Mouse (Mus musculus) megakaryocyte, embryonic 14.5 days (primary cell): Measurements from ENCODE around the gene Trim8. TPM values are rescaled to one million over a fixed set of nuclear protein-coding genes. Genes with fewer than 3 reads are reported as not detected.

Experiments
- H3K27me3 ChIP-seq: replicated peaks from 2 replicates; pipeline ENCODE3; 2012; ENCODE audit warnings: inconsistent platforms
- H3K36me3 ChIP-seq: replicated peaks from 2 replicates; pipeline ENCODE3; 2012; ENCODE audit warnings: low read length, inconsistent platforms, mixed read lengths
- H3K4me1 ChIP-seq: 2 replicates; pipeline ENCODE4 v1.6.1; 2012; ENCODE audit warnings: inconsistent platforms
- H3K4me3 ChIP-seq: replicated peaks from 2 replicates; pipeline ENCODE3; 2012; ENCODE audit warnings: moderate library complexity, mild to moderate bottlenecking, inconsistent platforms
- H3K9me3 ChIP-seq: 2 replicates; pipeline ENCODE4 v1.6.1; 2012; ENCODE audit warnings: inconsistent platforms
- FLI1 ChIP-seq: IDR thresholded peaks from 2 replicates; pipeline ENCODE4 v1.6.1; 2012; ENCODE audit warnings: low read length, inconsistent platforms, mixed read lengths
- GATA1 ChIP-seq: IDR thresholded peaks from 3 replicates; pipeline ENCODE4 v1.6.1; 2012; ENCODE audit warnings: mixed read lengths, low read length, inconsistent platforms, borderline replicate concordance
- polyA plus RNA-seq: library from polyadenylated mRNA; stranded (reverse); fragments of >175 nt; gene quantifications from 2 replicates; pipeline ENCODE4 v1.2.3, GENCODE M21; 2012; ENCODE audit warnings: low replicate concordance; ENCODE audit not compliant: insufficient read depth

Gene Trim8
- polyA plus RNA-seq, 1 experiment = 207 TPM

- H3K27me3 ChIP-seq = no peaks in the 10 kb centered on the region
- TF ChIP-seq GATA1 (no peak), FLI1 (no peak)
- no peaks in the 10 kb centered on the region for H3K9me3 ChIP-seq
- H3K36me3 ChIP-seq = peaks cover 99% of the 10 kb centered on the region
- H3K4me1 ChIP-seq = peaks cover 98% of the 10 kb centered on the region
- H3K4me3 ChIP-seq = peak overlapping the region; percentile 90
Measured at GRCm38 (mm10) chr19:46509736-46510135, 8.2 kb downstream of the Trim8 start.

DNA sequence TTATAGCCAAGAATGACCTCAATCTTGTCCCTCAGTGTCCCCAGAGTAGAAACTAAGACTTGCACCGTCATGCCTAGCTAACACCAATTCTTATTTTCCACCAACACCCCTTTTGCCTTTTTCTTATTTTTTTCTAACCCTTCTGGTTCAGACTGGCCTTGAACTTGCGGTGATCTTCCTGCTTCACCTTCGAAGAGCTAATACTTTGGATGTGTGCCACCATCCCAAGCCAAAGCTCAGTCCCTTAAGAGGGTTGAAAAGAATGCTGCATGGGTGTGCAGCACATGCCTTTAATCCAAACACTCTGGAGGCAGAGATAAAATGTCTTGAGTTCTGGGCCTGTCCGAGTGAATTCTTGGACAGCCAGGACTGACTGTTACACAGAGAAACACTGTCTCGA lies 8.9 kb downstream of the Trim8 start:
- peak overlapping the region; percentile 80 for H3K4me3 ChIP-seq
- no peaks in the 10 kb centered on the region for H3K9me3 ChIP-seq
- TF ChIP-seq FLI1 = no peak
- no peak for TF ChIP-seq GATA1
- no peaks in the 10 kb centered on the region for H3K27me3 ChIP-seq
- peaks cover 99% of the 10 kb centered on the region for H3K36me3 ChIP-seq
- H3K4me1 ChIP-seq = peaks cover 98% of the 10 kb centered on the region

- peaks cover 99% of the 10 kb centered on the region for H3K36me3 ChIP-seq
- H3K9me3 ChIP-seq = no peaks in the 10 kb centered on the region
- no peak for TF ChIP-seq FLI1
- no peak for TF ChIP-seq GATA1
- no peaks in the 10 kb centered on the region for H3K27me3 ChIP-seq
- H3K4me3 ChIP-seq = peak overlapping the region; percentile 87
- peaks cover 98% of the 10 kb centered on the region for H3K4me1 ChIP-seq
Measured at GRCm38 (mm10) chr19:46510824-46511223, 9.3 kb downstream of the Trim8 start.

DNA sequence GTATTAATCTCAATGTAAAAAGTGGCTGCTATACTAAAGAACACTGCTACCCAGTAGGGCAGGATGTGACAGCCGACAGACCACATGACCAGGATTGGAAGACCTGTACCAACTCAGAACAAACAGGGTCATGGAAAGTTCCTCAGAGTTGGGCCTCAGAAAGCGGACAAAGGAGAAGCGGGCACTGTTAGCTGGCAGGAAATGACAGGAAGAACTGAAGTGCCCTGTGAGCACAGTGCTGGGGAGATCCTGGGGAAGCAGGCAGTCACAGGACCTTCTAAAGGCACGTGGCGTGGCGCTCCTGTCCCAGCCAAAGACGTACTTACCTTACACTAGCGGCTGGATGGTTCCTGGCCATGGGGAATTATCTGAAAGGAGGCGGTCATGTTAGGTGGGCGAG lies 9.8 kb downstream of the Trim8 start:
- Histone ChIP-seq H3K27me3 (no peaks in the 10 kb centered on the region), H3K4me1 (peaks cover 97% of the 10 kb centered on the region), H3K4me3 (peak overlapping the region; percentile 87), H3K9me3 (no peaks in the 10 kb centered on the region), H3K36me3 (peaks cover 99% of the 10 kb centered on the region)
- TF ChIP-seq FLI1 (no peak), GATA1 (no peak)

GRCm38 (mm10) chr19:46514387-46514786 lies 12.9 kb downstream of the Trim8 start:
- peaks cover 85% of the 10 kb centered on the region for H3K36me3 ChIP-seq
- H3K27me3 ChIP-seq = no peaks in the 10 kb centered on the region
- H3K9me3 ChIP-seq = no peaks in the 10 kb centered on the region
- peaks cover 97% of the 10 kb centered on the region for H3K4me1 ChIP-seq
- H3K4me3 ChIP-seq = no peak overlapping the region
- TF ChIP-seq FLI1 (no peak), GATA1 (no peak)

DNA sequence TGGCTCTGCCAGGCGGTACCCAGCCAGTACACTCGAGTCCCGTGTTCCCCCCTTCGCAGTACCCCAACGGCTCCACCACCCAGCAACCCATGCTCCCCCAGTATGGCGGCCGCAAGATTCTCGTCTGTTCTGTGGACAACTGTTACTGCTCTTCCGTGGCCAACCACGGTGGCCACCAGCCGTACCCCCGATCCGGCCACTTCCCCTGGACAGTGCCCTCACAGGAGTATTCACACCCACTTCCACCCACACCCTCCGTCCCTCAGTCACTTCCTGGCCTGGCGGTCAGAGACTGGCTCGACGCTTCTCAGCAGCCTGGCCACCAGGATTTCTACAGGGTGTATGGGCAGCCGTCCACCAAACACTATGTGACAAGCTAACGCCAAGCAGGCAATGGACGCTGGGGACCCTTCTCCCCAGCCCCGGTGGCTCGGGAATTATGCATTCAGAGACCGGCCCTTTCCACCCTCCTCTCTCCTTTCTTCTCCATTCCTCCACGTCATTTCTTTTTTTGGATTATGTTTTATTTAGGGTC lies 13.9 kb downstream of the Trim8 start:
- H3K36me3 ChIP-seq = peaks cover 76% of the 10 kb centered on the region
- no peaks in the 10 kb centered on the region for H3K27me3 ChIP-seq
- TF ChIP-seq FLI1 = no peak
- TF ChIP-seq GATA1 = no peak
- H3K4me1 ChIP-seq = peaks cover 97% of the 10 kb centered on the region
- H3K9me3 ChIP-seq = no peaks in the 10 kb centered on the region
- no peak overlapping the region for H3K4me3 ChIP-seq

DNA sequence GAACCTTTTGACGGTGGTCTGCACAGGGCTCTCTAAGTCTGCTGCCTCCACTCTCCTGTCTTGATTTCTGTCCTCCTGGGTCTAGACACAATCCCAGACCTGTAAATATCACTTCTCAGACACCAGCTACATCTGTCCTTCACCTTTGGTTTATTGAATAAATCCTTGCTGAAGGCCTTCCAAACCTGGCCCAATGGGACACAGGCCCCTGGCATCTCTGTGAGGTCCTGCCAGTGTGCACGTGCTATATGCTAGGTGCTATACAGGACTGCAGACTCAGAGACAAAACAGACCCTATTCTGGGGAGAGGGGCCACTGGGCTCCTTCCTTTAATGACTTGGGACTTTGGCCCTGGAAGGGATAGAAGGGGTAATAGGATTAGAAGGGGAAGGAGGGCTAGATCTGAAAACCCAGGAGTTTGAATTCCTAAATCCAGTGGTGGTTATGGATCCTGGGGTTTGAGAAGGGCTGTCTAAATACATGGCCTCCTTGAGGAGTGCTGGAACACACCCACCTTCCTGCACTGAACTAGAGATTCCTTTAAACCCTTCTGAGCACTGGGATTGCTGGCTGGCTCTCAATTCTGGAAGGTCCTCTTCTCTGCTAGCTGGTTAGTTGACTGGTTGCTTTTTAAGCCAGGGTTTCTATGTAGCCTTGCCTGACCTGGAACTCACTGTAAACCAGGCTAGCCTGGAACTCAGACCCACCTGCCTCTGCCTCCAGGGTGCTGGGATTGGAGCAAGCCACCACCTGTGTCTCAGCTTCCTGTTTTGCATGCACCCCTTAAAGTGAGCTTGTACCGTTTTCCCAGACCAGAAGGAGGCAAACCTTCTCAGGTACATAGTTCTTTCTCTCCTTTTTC lies 15.4 kb downstream of the Trim8 start:
- Histone ChIP-seq H3K4me3 (no peak overlapping the region), H3K9me3 (no peaks in the 10 kb centered on the region), H3K27me3 (no peaks in the 10 kb centered on the region), H3K4me1 (peaks cover 97% of the 10 kb centered on the region), H3K36me3 (peaks cover 61% of the 10 kb centered on the region)
- TF ChIP-seq FLI1 = no peak
- no peak for TF ChIP-seq GATA1

- no peak for TF ChIP-seq FLI1
- no peak for TF ChIP-seq GATA1
- Histone ChIP-seq H3K36me3 (peaks cover 53% of the 10 kb centered on the region), H3K27me3 (no peaks in the 10 kb centered on the region), H3K4me3 (no peak overlapping the region), H3K9me3 (no peaks in the 10 kb centered on the region), H3K4me1 (peaks cover 97% of the 10 kb centered on the region)
Measured at GRCm38 (mm10) chr19:46517529-46518351, 16.2 kb downstream of the Trim8 start.

DNA sequence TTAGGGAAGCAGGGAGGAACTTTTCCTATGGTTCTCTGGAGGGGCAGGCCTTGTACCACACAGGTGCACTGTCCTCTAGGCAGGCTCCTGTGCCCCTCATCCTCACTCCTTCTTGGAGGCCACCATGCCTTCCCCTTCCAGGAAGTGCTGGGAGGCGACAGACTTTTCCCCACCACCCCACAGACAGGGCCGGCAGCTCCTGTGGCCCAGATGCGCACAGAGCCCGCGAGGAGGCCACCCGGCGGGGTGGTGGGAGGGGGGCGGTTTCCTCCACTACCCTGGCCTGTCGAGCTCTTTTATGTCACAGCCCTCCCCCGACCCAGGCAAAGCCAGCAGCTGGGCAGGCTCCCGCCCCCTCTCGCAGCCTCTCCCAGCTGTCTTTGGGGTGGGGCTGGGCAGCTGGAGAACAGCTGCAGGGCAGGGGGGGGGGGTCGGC lies 16.9 kb downstream of the Trim8 start:
- H3K4me3 ChIP-seq = peak overlapping the region; percentile 83
- TF ChIP-seq GATA1 (no peak), FLI1 (no peak)
- peaks cover 97% of the 10 kb centered on the region for H3K4me1 ChIP-seq
- H3K9me3 ChIP-seq = no peaks in the 10 kb centered on the region
- no peaks in the 10 kb centered on the region for H3K27me3 ChIP-seq
- peaks cover 46% of the 10 kb centered on the region for H3K36me3 ChIP-seq
